Mouse (Mus musculus) liver, adult 2 months (tissue): ENCODE results near the gene Slc5a3. TPM values are rescaled to one million over a fixed set of nuclear protein-coding genes. Genes with fewer than 3 reads are reported as not detected.

Experiments
- DNase-seq: peaks from one replicate; pipeline ENCODE4 v3.0.0-alpha.2; 2011; ENCODE audit warnings: low read depth, low spot score; ENCODE audit errors: extremely low read depth
- H3K27ac ChIP-seq: fragments of 200-500 bp; replicated peaks from 2 replicates; pipeline ENCODE4 v1.5.1; 2012; ENCODE audit warnings: low read depth, mild to moderate bottlenecking, control low read depth, inconsistent platforms, low read length; ENCODE audit not compliant: insufficient read depth
- H3K27me3 ChIP-seq: fragments of 200-500 bp; 2 replicates; pipeline ENCODE4 v1.6.1; 2012; ENCODE audit warnings: mild to moderate bottlenecking, moderate library complexity, low read length, inconsistent platforms; ENCODE audit not compliant: control insufficient read depth, insufficient read depth
- H3K36me3 ChIP-seq: fragments of 200-500 bp; 2 replicates; pipeline ENCODE4 v1.6.1; 2012; ENCODE audit warnings: low read length, inconsistent platforms; ENCODE audit not compliant: control insufficient read depth, insufficient read depth
- H3K4me1 ChIP-seq: fragments of 200-500 bp; 2 replicates; pipeline ENCODE4 v1.6.1; 2011; ENCODE audit warnings: low read length; ENCODE audit not compliant: control insufficient read depth, insufficient read depth
- H3K4me3 ChIP-seq: fragments of 200-500 bp; 2 replicates; pipeline ENCODE4 v1.5.1; 2011; ENCODE audit warnings: low read depth, mild to moderate bottlenecking, control low read depth, low read length, moderate library complexity; ENCODE audit not compliant: insufficient read depth
- H3K79me2 ChIP-seq: fragments of 200-500 bp; 2 replicates; pipeline ENCODE4 v1.6.1; 2012; ENCODE audit warnings: inconsistent platforms, mild to moderate bottlenecking, low read length, moderate library complexity; ENCODE audit not compliant: control insufficient read depth, insufficient read depth
- H3K9ac ChIP-seq: fragments of 200-500 bp; 2 replicates; pipeline ENCODE4 v1.6.1; 2012; ENCODE audit warnings: low read depth, mild to moderate bottlenecking, control low read depth, inconsistent platforms, low read length
- CTCF ChIP-seq: fragments of 200-500 bp; IDR thresholded peaks from 2 replicates; pipeline ENCODE4 v1.5.1; 2011; ENCODE audit warnings: low read depth, low read length, control low read depth
- POLR2A ChIP-seq: fragments of 200-500 bp; IDR thresholded peaks from 2 replicates; pipeline ENCODE4 v1.6.1; 2011; ENCODE audit warnings: low read length, control low read depth; ENCODE audit not compliant: insufficient read depth; ENCODE audit errors: extremely low read depth
- WGBS: fragments of 180-500 bp; shearing (Covaris S2); methylation state at CpG from one replicate; pipeline ENCODE4 v1.1.7; 2018; 5-methylcytosine and 5-hydroxymethylcytosine counted together
- polyA plus RNA-seq: library from polyadenylated mRNA; depleted of rRNA; stranded (reverse); fragments of >200 nt; gene quantifications from 2 replicates; pipeline ENCODE4 v1.2.3, GENCODE M21; 2012; rRNA removed
- total RNA-seq: library from RNA; depleted of rRNA; stranded (reverse); fragments of >200 nt; gene quantifications from 2 replicates; pipeline ENCODE4 v1.2.3, GENCODE M21; 2014; rRNA removed

Slc5a3 gene
- total RNA-seq (3.8 and 5.2 TPM in 2 replicates), polyA plus RNA-seq (0.42 and 0.53 TPM in 2 replicates)

DNA sequence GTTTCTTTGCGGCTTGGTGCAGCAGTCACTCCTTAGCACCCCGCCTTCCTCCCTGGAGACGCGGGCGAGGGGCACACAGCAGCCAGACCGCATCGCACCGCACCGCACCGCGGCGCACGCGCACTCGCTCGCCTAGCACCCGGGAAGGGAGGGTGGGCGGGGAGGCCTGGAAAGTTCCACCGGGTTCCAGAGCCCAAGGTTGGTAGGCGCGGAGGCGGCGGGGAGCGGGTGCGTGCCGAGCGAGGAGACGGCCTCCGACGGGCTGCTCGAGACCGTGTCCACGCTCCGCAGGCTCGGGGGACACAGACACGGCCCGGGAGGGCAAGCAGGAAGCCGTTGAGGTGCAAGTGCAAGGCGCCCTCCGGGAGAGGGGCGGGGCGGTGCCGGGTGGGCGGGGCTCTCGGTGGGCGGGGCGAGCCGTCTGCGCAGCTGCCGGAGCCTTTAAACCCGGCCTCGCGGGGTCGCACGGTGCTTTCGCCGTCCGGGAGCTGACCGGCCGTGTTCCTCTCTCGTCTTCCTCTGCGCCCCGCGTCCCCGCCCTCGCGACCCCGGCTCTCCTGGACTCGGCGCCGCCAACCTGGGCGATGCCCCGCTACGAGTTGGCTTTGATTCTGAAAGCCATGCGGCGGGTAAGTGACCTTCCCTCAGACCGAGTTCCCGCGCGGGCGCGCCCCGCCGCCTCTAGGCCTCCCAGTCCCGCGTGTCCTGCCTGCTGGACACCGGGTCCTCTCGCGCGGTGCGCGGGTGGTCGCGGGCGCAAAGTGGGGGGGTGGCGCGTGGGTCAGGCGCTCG lies at the start of gene Slc5a3, which contains the start of the genes Mrps6 and Gm49711:
TSS of gene Slc5a3 (plus strand) at position 471 of the 792 bp plus-strand sequence.
TSS of gene Mrps6 (plus strand) at position 419 of the 792 bp plus-strand sequence.
TSS of gene Gm49711 (plus strand) at position 465 of the 792 bp plus-strand sequence.
- Histone ChIP-seq H3K27me3 (no peaks in the 10 kb centered on the region), H3K4me1 (peaks cover 9% of the 10 kb centered on the region), H3K9ac (peak within 1 kb of the TSS; percentile 91), H3K27ac (peak within 1 kb of the TSS; percentile 80), H3K79me2 (peaks cover 12% of the 10 kb centered on the region), H3K36me3 (peaks cover 8% of the 10 kb centered on the region; the same call in 1 of the 2 replicates), H3K4me3 (peak within 1 kb of the TSS; percentile 75)
- peak; percentile 53 for DNase-seq
- peak; percentile 96 for TF ChIP-seq POLR2A
- TF ChIP-seq CTCF: 0 out of 2 replicates have a peak, but pooled peaks have one; percentile 11
- under 1% methylated on average over 93 of the region's 99 CpGs for WGBS

DNA sequence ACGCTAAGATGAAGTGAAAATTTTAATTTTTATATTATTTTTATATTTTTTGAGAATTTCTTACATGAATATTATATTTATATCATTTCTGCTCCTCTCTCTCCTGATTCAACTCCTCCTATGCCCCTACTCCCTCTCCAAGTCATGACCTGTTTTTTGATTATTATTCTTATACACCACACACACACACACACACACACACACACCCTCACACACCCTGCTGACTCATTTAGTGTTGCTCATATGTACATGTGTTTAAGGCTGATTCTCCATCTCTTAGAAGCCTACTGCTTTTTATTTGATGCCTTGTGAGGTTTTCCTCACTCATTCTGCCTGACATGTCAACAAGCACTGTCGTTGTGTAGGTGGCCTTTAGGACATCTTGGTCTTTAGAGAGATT lies 48.5 kb upstream of the Slc5a3 start:
- no peak overlapping the region for H3K9ac ChIP-seq
- WGBS: 98% methylated on average over 2 of the region's 2 CpGs
- no peaks in the 10 kb centered on the region for H3K79me2 ChIP-seq
- TF ChIP-seq POLR2A (no peak), CTCF (no peak)
- H3K36me3 ChIP-seq: no peaks in the 10 kb centered on the region
- no peaks in the 10 kb centered on the region for H3K27me3 ChIP-seq
- no peak overlapping the region for H3K27ac ChIP-seq
- DNase-seq: no peak
- H3K4me3 ChIP-seq: no peak overlapping the region
- H3K4me1 ChIP-seq: no peaks in the 10 kb centered on the region

GRCm38 (mm10) chr16:92016792-92017191 lies 41.3 kb upstream of the Slc5a3 start:
- no peak overlapping the region for H3K9ac ChIP-seq
- H3K36me3 ChIP-seq: no peaks in the 10 kb centered on the region
- no peaks in the 10 kb centered on the region for H3K27me3 ChIP-seq
- no peak overlapping the region for H3K4me3 ChIP-seq
- 85% methylated on average over 8 of the region's 8 CpGs for WGBS
- no peaks in the 10 kb centered on the region for H3K4me1 ChIP-seq
- no peaks in the 10 kb centered on the region for H3K79me2 ChIP-seq
- no peak for TF ChIP-seq CTCF
- H3K27ac ChIP-seq: no peak overlapping the region
- DNase-seq: no peak

DNA sequence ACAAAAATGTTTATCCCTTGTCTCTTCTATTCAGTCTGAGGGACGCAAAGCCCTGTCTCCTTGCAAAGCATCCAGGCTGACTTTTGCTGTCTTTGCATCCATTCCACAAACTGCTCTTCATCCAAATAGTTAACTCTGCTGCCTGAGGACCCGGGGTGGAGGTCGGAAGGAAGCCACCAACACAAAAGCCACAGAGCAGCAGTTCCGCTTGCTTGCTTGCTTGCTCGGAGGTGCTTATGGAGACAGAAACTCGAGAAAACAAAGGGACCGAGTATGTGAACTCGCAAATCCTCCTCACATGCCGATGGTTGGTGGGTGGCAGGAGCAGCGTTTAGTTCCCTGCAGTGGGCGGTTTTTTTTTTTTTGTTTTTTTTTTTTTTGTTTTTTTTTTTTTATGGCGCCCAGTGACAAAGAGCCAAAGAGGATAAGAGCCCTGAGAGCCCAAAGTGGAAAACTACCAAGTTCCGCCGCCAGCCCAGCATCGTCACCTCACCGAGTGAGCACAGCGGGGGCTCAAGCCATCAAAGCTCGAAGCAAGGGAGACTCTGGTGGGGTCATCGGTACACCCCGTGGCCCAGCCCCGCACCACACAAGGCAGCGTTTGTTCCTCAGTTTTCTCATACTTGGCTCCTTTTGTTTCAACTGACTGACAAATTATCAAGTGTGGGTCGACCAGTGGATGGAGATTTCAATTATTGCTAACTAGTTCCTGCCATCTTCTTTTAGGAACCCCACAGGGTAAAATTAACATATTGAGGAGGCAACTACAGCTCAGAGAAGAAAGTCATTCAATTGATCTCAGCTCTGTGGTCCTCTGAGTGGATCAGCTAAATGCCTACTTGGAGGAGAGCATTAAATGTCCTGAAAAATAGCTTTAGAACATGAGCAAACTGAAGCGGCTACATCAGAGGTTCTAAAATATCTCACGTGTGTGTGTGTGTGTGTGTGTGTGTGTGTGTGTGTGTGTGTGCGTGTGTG lies 38.7 kb upstream of the Slc5a3 start:
- TF ChIP-seq POLR2A (no peak), CTCF (no peak)
- peak; percentile 9 for DNase-seq
- WGBS: 12% methylated on average over 26 of the region's 26 CpGs
- Histone ChIP-seq H3K27me3 (no peaks in the 10 kb centered on the region), H3K4me3 (peak overlapping the region; percentile 69), H3K4me1 (no peaks in the 10 kb centered on the region), H3K36me3 (no peaks in the 10 kb centered on the region), H3K27ac (no peak overlapping the region; the same call in 1 of the 2 replicates), H3K9ac (peak overlapping the region; percentile 67), H3K79me2 (no peaks in the 10 kb centered on the region)

DNA sequence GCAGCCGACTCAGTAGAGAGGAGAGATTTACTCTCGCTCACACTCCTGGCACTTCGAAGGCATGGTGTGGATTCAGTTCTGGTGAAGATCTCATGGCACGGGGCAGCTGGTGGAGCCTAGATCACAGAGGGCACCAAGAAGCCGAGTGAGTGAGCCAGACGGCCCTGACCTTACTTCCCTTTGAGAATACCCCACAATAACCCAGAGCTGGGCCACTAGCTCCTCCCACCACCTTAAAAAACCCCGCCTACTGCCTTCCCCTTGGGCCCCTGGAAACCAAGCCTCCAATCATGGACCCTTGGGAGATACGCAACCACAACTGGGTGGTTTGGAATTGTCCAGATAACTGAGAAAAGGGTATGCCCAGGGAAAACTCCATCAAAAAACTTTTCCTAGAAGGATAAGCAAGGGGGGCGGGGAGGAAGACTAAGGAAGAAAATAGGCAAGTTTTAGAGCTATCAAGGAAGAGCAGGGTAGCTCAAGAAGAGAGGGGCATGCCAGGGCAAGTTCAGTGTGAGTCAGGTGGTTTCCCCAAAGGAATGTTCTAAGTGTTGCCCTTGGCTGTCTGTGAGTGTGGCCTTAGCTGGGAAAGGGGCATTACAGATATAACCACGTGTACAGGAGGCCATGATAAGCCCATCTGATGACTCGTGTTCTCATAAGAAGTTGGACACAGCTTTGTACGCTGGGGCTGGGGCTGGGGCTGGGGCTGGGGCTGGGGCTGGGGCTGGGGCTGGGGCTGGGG lies 36.3 kb upstream of the Slc5a3 start:
- H3K27me3 ChIP-seq: no peaks in the 10 kb centered on the region
- no peaks in the 10 kb centered on the region for H3K79me2 ChIP-seq
- H3K9ac ChIP-seq: no peak overlapping the region
- no peak overlapping the region for H3K4me3 ChIP-seq
- TF ChIP-seq CTCF (no peak), POLR2A (no peak)
- no peak overlapping the region for H3K27ac ChIP-seq
- WGBS: 82% methylated on average over 12 of the region's 12 CpGs
- H3K36me3 ChIP-seq: no peaks in the 10 kb centered on the region
- DNase-seq: no peak
- no peaks in the 10 kb centered on the region for H3K4me1 ChIP-seq
